ENCODE assay signal across 8 mouse cellular contexts in the genomic region with DNA sequence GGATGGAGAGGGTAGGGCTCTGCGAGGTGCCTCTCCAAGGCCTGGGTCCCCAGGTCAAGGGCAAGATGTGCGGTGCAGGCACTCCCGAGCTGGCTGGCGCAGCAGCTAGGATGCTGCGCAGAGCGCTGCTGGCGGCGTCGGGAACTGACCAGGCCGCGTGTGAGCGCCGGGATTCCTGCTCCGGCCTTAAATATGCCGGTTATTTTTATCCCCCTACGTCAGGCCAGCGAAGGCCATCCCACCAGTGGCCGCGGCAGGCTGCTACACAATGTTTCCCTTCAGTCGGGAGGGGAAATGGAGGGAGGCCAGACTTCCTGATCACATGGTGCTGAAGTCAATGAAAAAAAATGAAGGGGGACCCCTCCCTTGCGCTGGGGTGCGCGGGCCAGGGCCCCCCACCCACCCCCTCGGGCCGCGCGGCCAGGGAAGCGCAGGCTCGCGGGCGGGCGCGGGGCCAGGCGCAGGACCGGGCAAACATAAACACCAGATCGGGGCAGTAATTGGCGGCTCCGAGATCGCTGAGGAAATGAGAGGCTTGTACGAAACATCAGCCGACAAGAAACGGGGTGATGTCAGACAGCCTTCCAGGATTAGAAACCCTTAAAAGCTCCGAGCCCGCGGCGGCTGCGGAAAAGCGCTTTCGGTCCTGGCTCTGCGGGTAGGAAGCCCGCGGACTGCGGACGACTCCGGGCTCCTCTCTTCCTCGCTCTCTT.
A peak's percentile ranks its signal among the peaks of the same experiment; 100 is the strongest.
DNase-seq lines count a peak whose midpoint lies in the region; ATAC-seq and TF ChIP-seq lines count a peak whose summit lies in the region.

No protein-coding gene starts in this region.

- peak; percentile 93 to 96 for DNase-seq in adrenal gland, adult (ENCODE audit: inconsistent age in 2 of 2, low spot score in 1 of 2)
- peak; percentile 84 for DNase-seq in embryo, embryonic 10.5 days (ENCODE audit: low spot score)
- DNase-seq in gastrocnemius, postnatal 36 days = peak; percentile 85 to 91
- peak; percentile 80 to 88 for DNase-seq in left cerebral cortex, postnatal 25 days (ENCODE audit: low spot score in 2 of 2)
- DNase-seq in mesoderm, embryonic 11.5 days (ENCODE audit: low read depth, low spot score) = peak; percentile 89
- DNase-seq in right cerebral cortex, postnatal 14 days = peak; percentile 76
- DNase-seq in urinary bladder, postnatal 14 days (ENCODE audit: low spot score) = peak; percentile 87

- no peaks in the 10 kb centered on the region for H3K9me3 ChIP-seq in intestine, postnatal 0 days (ENCODE audit: control insufficient read depth)

- H3K9ac ChIP-seq in intestine, postnatal 0 days (ENCODE audit: low read depth, low read length) = peak overlapping the region; percentile 64

- WGBS in intestine, postnatal 0 days = under 1% methylated on average over 56 of the region's 56 CpGs

- H3K4me3 ChIP-seq in intestine, postnatal 0 days (ENCODE audit: low read depth, low read length) = peak overlapping the region; percentile 57

- H3K27ac ChIP-seq in intestine, postnatal 0 days (ENCODE audit: low read depth, low read length) = peak overlapping the region; percentile 91

- H3K27me3 ChIP-seq in intestine, postnatal 0 days (replicated peaks; ENCODE audit: control insufficient read depth, insufficient read depth, low read length) = peaks cover 10% of the 10 kb centered on the region

- H3K4me2 ChIP-seq in intestine, postnatal 0 days (replicated peaks; ENCODE audit: low read depth) = peak overlapping the region; percentile 85

- intact Hi-C loops in gastrocnemius, postnatal 36 days (cut with DNase I) = loop anchor here (2.0 to 10.0 kb wide), 2 partner anchors 118 to 464 kb away; a partner anchor contains a TSS
- intact Hi-C loops in left cerebral cortex, postnatal 25 days (cut with DNase I) = loop anchor here (1.0 to 2.0 kb wide), 2 partner anchors 82 to 119 kb away; a partner anchor contains a TSS

- ATAC-seq in intestine, postnatal 0 days = peak; percentile 87

- no peaks in the 10 kb centered on the region for H3K4me1 ChIP-seq in intestine, postnatal 0 days (replicated peaks; ENCODE audit: control insufficient read depth, insufficient read depth, low read length)

- H3K36me3 ChIP-seq in intestine, postnatal 0 days (ENCODE audit: control insufficient read depth, insufficient read depth) = no peaks in the 10 kb centered on the region

- peak; percentile 64 for TF ChIP-seq CTCF in intestine, postnatal 0 days (IDR thresholded peaks at IDR 0.05; ENCODE audit: low read depth)

Comparison
In these comparisons a context has a peak if more than half of its experiments do, and no peak if none do; other contexts are left out.
1. Peak in every context shown above with its lines: DNase-seq, ATAC-seq, H3K4me3 ChIP-seq and H3K27ac ChIP-seq.